Mouse (Mus musculus): Measurements from ENCODE around the gene Eci2.
"Not testable (repeated sequence)": the region's sequence is repeated elsewhere in the genome, so short reads cannot be mapped to it uniquely, and the experiment has no call there.

Eci2 gene

DNA sequence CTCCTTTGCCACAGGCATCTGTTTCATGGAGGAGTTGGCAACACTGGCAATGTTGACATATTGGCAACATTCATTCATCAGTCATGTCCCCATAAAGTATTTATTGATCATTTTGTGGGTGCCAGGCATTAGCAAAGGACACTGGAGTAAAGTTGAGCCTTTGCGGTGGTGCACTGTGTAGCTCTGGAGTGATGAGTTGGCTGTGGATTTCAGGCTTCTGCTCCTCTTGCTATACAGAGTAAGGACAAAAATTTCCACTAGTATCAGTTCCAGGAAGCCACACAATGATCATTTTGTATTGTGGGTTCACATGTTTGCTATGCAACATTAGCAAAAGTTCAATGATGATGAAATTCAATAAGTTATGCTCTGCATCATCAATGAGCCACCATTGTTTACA, 10.8 kb downstream of the Eci2 start:
- no peaks in the 10 kb centered on the region for H3K27me3 ChIP-seq (ENCODE audit: insufficient read depth, low read length)
- TF ChIP-seq POU5F1 (IDR thresholded peaks at IDR 0.05; ENCODE audit: borderline replicate concordance, low read length), result no peak
- TF ChIP-seq CTCF (conservative IDR thresholded peaks at IDR 0.05; ENCODE audit: low read length), result no peak
- no peak for TF ChIP-seq NANOG (IDR thresholded peaks at IDR 0.05; ENCODE audit: borderline replicate concordance, low read length)
- H3K4me1 ChIP-seq (replicated peaks; ENCODE audit: low read depth, low read length), result no peaks in the 10 kb centered on the region
- peaks cover 21% of the 10 kb centered on the region for H3K9me3 ChIP-seq (ENCODE audit: low read length)
- H3K4me3 ChIP-seq (replicated peaks; ENCODE audit: low read length), result no peak overlapping the region
- H3K36me3 ChIP-seq (ENCODE audit: insufficient read depth, low read length), result no peaks in the 10 kb centered on the region

DNA sequence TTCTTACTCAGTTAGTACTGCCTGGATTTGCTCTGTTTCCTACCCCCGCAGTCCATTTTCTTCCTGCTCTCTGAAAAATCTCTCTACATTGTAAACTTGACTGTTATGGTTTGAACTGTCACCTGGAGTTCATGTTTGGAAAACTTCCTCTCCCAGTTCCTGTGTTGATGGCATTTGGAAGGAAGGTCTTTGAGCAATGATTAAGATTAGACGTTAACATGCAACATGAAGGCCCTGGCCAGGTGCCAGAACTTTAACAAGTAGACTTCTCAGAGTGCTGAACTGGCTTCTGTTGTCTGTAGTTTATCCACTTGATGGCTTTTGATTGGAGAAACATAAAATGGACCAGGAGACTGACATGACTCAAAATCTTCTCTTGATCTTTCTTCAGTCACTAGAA, 31.0 kb downstream of the Eci2 start:
- H3K27me3 ChIP-seq (ENCODE audit: insufficient read depth, low read length), result no peaks in the 10 kb centered on the region
- TF ChIP-seq NANOG (IDR thresholded peaks at IDR 0.05; ENCODE audit: borderline replicate concordance, low read length) (no peak), CTCF (conservative IDR thresholded peaks at IDR 0.05; ENCODE audit: low read length) (no peak), POU5F1 (IDR thresholded peaks at IDR 0.05; ENCODE audit: borderline replicate concordance, low read length) (no peak)
- no peak overlapping the region for H3K4me3 ChIP-seq (replicated peaks; ENCODE audit: low read length)
- peaks cover 10% of the 10 kb centered on the region for H3K9me3 ChIP-seq (ENCODE audit: low read length)
- no peaks in the 10 kb centered on the region for H3K36me3 ChIP-seq (ENCODE audit: insufficient read depth, low read length)
- H3K4me1 ChIP-seq (replicated peaks; ENCODE audit: low read depth, low read length), result peaks cover 29% of the 10 kb centered on the region

GRCm38 (mm10) chr13:34993983-34994811, 32.7 kb downstream of the Eci2 start:
- H3K27me3 ChIP-seq (ENCODE audit: insufficient read depth, low read length), result no peaks in the 10 kb centered on the region
- H3K9me3 ChIP-seq (ENCODE audit: low read length), result peaks cover 10% of the 10 kb centered on the region
- TF ChIP-seq NANOG (IDR thresholded peaks at IDR 0.05; ENCODE audit: borderline replicate concordance, low read length), result no peak
- TF ChIP-seq POU5F1 (IDR thresholded peaks at IDR 0.05; ENCODE audit: borderline replicate concordance, low read length), result no peak
- no peak for TF ChIP-seq CTCF (conservative IDR thresholded peaks at IDR 0.05; ENCODE audit: low read length)
- peak overlapping the region; percentile 82 for H3K4me3 ChIP-seq (replicated peaks; ENCODE audit: low read length)
- peaks cover 10% of the 10 kb centered on the region for H3K36me3 ChIP-seq (ENCODE audit: insufficient read depth, low read length)
- H3K4me1 ChIP-seq (replicated peaks; ENCODE audit: low read depth, low read length), result peaks cover 29% of the 10 kb centered on the region

DNA sequence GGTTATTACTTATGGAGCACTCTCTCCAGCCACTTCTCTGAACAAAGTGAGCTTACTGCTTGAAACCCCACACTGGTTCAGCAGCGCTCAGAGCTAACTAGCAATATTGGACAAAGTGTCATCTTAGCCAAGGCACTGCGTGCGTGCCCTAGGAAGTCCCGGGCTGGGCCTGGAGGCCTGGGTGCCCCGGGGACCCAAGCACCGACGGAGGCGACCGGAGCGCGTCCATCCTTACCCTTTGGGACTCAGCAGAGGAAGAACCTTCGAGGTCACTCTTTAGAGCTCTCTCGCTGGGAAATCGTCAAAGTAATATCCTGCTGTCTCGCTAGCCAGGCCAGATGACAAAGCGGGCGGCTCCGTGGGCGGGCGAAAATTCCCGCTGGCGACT, 33.3 kb downstream of the Eci2 start:
- peak overlapping the region; percentile 82 for H3K4me3 ChIP-seq (replicated peaks; ENCODE audit: low read length)
- no peaks in the 10 kb centered on the region for H3K27me3 ChIP-seq (ENCODE audit: insufficient read depth, low read length)
- peaks cover 29% of the 10 kb centered on the region for H3K4me1 ChIP-seq (replicated peaks; ENCODE audit: low read depth, low read length)
- TF ChIP-seq POU5F1 (IDR thresholded peaks at IDR 0.05; ENCODE audit: borderline replicate concordance, low read length), result no peak
- peaks cover 15% of the 10 kb centered on the region for H3K36me3 ChIP-seq (ENCODE audit: insufficient read depth, low read length)
- H3K9me3 ChIP-seq (ENCODE audit: low read length), result peaks cover 7% of the 10 kb centered on the region

GRCm38 (mm10) chr13:34993085-34993484, 33.8 kb downstream of the Eci2 start:
- Histone ChIP-seq H3K36me3 (ENCODE audit: insufficient read depth, low read length) (peaks cover 20% of the 10 kb centered on the region), H3K9me3 (ENCODE audit: low read length) (peaks cover 2% of the 10 kb centered on the region; the same call in 1 of the 2 replicates), H3K4me3 (replicated peaks; ENCODE audit: low read length) (peak overlapping the region; percentile 82), H3K27me3 (ENCODE audit: insufficient read depth, low read length) (no peaks in the 10 kb centered on the region), H3K4me1 (replicated peaks; ENCODE audit: low read depth, low read length) (peaks cover 29% of the 10 kb centered on the region)
- TF ChIP-seq POU5F1 (IDR thresholded peaks at IDR 0.05; ENCODE audit: borderline replicate concordance, low read length) (no peak), CTCF (conservative IDR thresholded peaks at IDR 0.05; ENCODE audit: low read length) (no peak), NANOG (IDR thresholded peaks at IDR 0.05; ENCODE audit: borderline replicate concordance, low read length) (no peak)

DNA sequence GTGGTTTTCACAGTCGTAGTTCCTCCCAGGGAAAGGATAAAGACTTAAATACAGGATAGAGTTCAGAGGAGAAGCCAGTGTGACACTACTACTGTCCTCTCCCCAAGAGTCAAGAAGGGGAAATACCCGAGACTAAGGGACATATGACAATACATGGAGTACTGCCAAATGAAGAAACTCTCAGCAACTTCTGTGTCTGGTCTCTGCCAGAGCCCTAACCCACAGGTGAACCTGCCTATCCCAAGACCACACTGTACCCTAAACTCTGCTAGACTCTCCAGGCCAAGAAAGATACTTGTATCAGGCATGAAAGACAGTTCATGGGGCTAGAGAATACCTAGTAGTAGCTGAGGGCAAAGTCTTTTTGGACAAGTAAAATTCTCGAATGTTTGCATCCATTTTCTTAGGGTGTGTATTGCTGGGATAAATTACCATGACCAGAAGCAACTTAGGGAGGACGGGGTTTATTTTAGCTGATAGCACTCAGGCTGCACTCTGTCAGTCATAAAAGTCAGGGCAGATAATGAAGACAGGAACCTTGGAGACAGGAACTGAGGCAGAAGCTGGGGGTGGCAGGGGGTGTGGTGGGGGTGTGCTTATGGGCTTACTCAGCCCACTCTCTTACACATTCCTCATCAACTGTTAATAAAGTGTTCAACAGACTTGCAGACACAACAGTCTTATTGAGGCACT, 35.2 kb downstream of the Eci2 start:
- Histone ChIP-seq H3K4me1 (replicated peaks; ENCODE audit: low read depth, low read length) (peaks cover 29% of the 10 kb centered on the region), H3K36me3 (ENCODE audit: insufficient read depth, low read length) (peaks cover 33% of the 10 kb centered on the region), H3K27me3 (ENCODE audit: insufficient read depth, low read length) (no peaks in the 10 kb centered on the region), H3K4me3 (replicated peaks; ENCODE audit: low read length) (no peak overlapping the region), H3K9me3 (ENCODE audit: low read length) (no peaks in the 10 kb centered on the region)
- TF ChIP-seq POU5F1 (IDR thresholded peaks at IDR 0.05; ENCODE audit: borderline replicate concordance, low read length) (no peak), CTCF (conservative IDR thresholded peaks at IDR 0.05; ENCODE audit: low read length) (no peak), NANOG (IDR thresholded peaks at IDR 0.05; ENCODE audit: borderline replicate concordance, low read length) (no peak)

GRCm38 (mm10) chr13:34983479-34983878, 43.4 kb downstream of the Eci2 start:
- not testable (repeated sequence) for H3K9me3 ChIP-seq (ENCODE audit: low read length); H3K27me3 ChIP-seq (ENCODE audit: insufficient read depth, low read length); H3K4me3 ChIP-seq (replicated peaks; ENCODE audit: low read length)
- peaks cover 52% of the 10 kb centered on the region for H3K36me3 ChIP-seq (ENCODE audit: insufficient read depth, low read length)
- H3K4me1 ChIP-seq (replicated peaks; ENCODE audit: low read depth, low read length), result peaks cover 31% of the 10 kb centered on the region

- Histone ChIP-seq H3K36me3 (ENCODE audit: insufficient read depth, low read length) (peaks cover 35% of the 10 kb centered on the region), H3K4me1 (replicated peaks; ENCODE audit: low read depth, low read length) (peaks cover 53% of the 10 kb centered on the region)
- peak; percentile 52; the same call in 1 of the 2 replicates for TF ChIP-seq POU5F1 (IDR thresholded peaks at IDR 0.05; ENCODE audit: borderline replicate concordance, low read length)
- not testable (repeated sequence) for H3K9me3 ChIP-seq (ENCODE audit: low read length); H3K4me3 ChIP-seq (replicated peaks; ENCODE audit: low read length); H3K27me3 ChIP-seq (ENCODE audit: insufficient read depth, low read length)
Measured at GRCm38 (mm10) chr13:34978635-34979034, 48.3 kb downstream of the Eci2 start.

DNA sequence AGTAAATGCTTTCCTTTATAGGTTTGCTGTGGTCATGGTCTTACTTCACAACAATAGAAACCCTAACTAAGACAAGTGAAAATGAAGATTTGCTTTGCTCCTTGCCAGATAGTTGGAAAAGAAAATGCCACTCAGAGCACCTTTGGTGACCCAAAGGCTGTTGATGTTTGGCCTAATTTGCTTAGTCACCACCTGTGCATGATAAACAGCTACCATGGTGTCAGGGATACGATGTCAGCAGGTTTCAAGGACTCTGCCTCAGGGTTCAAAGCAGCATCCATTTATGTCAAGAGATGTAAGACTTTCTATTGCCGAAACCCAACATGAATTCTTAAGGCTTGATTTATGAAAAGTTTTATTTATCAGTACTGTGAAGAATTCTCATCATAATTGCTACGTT, 49.5 kb downstream of the Eci2 start:
- H3K4me3 ChIP-seq (replicated peaks; ENCODE audit: low read length), result no peak overlapping the region
- H3K27me3 ChIP-seq (ENCODE audit: insufficient read depth, low read length), result no peaks in the 10 kb centered on the region
- peaks cover 35% of the 10 kb centered on the region for H3K36me3 ChIP-seq (ENCODE audit: insufficient read depth, low read length)
- no peaks in the 10 kb centered on the region for H3K9me3 ChIP-seq (ENCODE audit: low read length)
- H3K4me1 ChIP-seq (replicated peaks; ENCODE audit: low read depth, low read length), result peaks cover 56% of the 10 kb centered on the region
- TF ChIP-seq POU5F1 (IDR thresholded peaks at IDR 0.05; ENCODE audit: borderline replicate concordance, low read length), result no peak
- no peak for TF ChIP-seq NANOG (IDR thresholded peaks at IDR 0.05; ENCODE audit: borderline replicate concordance, low read length)
- TF ChIP-seq CTCF (conservative IDR thresholded peaks at IDR 0.05; ENCODE audit: low read length), result no peak

Data from E14TG2a.4 (cell line).